ENCODE assay signal across 10 mouse cellular contexts in genomic region chr11:114843818-114844463, GRCm38 (mm10). TPM values are rescaled to one million over a fixed set of nuclear protein-coding genes. Genes with fewer than 3 reads are reported as not detected.
DNase-seq lines count a peak whose midpoint lies in the region; ATAC-seq and TF ChIP-seq lines count a peak whose summit lies in the region.
"Had no signal": no experiment of that assay in that cellular context is flagged by ENCODE, and none has a peak within 500 bp of the region (broad histone marks: within the 10 kb centered on the region; RNA-seq: fewer than 3 reads in every experiment).

No protein-coding gene starts in this region.

- ATAC-seq in lung, embryonic 14.5 days (ENCODE audit: insufficient read depth), result peak; percentile 76
- ATAC-seq in forebrain, postnatal 0 days, result peak; percentile 12; the same call in 1 of the 2 replicates
- ATAC-seq in hindbrain, postnatal 0 days, result peak; percentile 45; the same call in 1 of the 2 replicates
- peak; percentile 41; the same call in 1 of the 2 replicates for ATAC-seq in neural tube, embryonic 12.5 days (ENCODE audit: low FRiP score, low read depth)

- H3K4me1 ChIP-seq in lung, embryonic 14.5 days (ENCODE audit: insufficient read depth), result peaks cover 6% of the 10 kb centered on the region; the same call in 1 of the 2 replicates
- H3K4me1 ChIP-seq in forebrain, postnatal 0 days (ENCODE audit: insufficient read depth), result no peaks in the 10 kb centered on the region
- no peaks in the 10 kb centered on the region for H3K4me1 ChIP-seq in hindbrain, postnatal 0 days (ENCODE audit: insufficient read depth, low read length)
- peaks cover 12% of the 10 kb centered on the region for H3K4me1 ChIP-seq in neural tube, embryonic 12.5 days

- no peak for TF ChIP-seq CTCF in lung, embryonic 14.5 days (IDR thresholded peaks at IDR 0.05; ENCODE audit: low read depth)
- TF ChIP-seq CTCF in forebrain, postnatal 0 days (IDR thresholded peaks at IDR 0.05; ENCODE audit: low read depth), result no peak
- TF ChIP-seq CTCF in hindbrain, postnatal 0 days (IDR thresholded peaks at IDR 0.05; ENCODE audit: low read depth), result no peak

- 9% methylated on average over 8 of the region's 8 CpGs for WGBS in lung, embryonic 14.5 days
- 11% methylated on average over 8 of the region's 8 CpGs for WGBS in forebrain, postnatal 0 days
- WGBS in hindbrain, postnatal 0 days, result 12% methylated on average over 8 of the region's 8 CpGs
- WGBS in neural tube, embryonic 12.5 days, result 5% methylated on average over 8 of the region's 8 CpGs

- peak; percentile 62 for DNase-seq in lung, embryonic 14.5 days
- DNase-seq in lung, postnatal 36 days, result no peak
- no peak for DNase-seq in forebrain, postnatal 0 days
- no peak for DNase-seq in hindbrain, postnatal 0 days (ENCODE audit: low spot score)
- no peak for DNase-seq in layer of hippocampus, adult 9-10 months (ENCODE audit: low spot score)
- DNase-seq in right cerebral cortex, postnatal 4 days, result no peak
- DNase-seq in left cerebral cortex, adult 9 months (ENCODE audit: low spot score in 2 of 2), result no peak

- H3K4me3 ChIP-seq in lung, embryonic 14.5 days (ENCODE audit: low read depth, low read length), result no peak overlapping the region
- no peak overlapping the region for H3K4me3 ChIP-seq in forebrain, postnatal 0 days (ENCODE audit: low read depth, low read length)
- H3K4me3 ChIP-seq in hindbrain, postnatal 0 days (ENCODE audit: low read length), result no peak overlapping the region
- H3K4me3 ChIP-seq in neural tube, embryonic 12.5 days, result no peak overlapping the region
- H3K4me3 ChIP-seq: stomach, embryonic 15.5 days had no signal

- H3K36me3 ChIP-seq in lung, embryonic 14.5 days (ENCODE audit: insufficient read depth), result no peaks in the 10 kb centered on the region
- H3K36me3 ChIP-seq in forebrain, postnatal 0 days (ENCODE audit: insufficient read depth), result no peaks in the 10 kb centered on the region
- no peaks in the 10 kb centered on the region for H3K36me3 ChIP-seq in hindbrain, postnatal 0 days (ENCODE audit: insufficient read depth, low read length)
- H3K36me3 ChIP-seq in neural tube, embryonic 12.5 days, result no peaks in the 10 kb centered on the region
- H3K36me3 ChIP-seq: stomach, embryonic 15.5 days had no signal

- 0 out of 2 replicates have a peak overlapping the region, but pooled peaks have one; percentile 7 for H3K4me2 ChIP-seq in lung, embryonic 14.5 days
- no peak overlapping the region for H3K4me2 ChIP-seq in forebrain, postnatal 0 days (ENCODE audit: low read depth)
- H3K4me2 ChIP-seq in hindbrain, postnatal 0 days (ENCODE audit: low read depth, low read length), result no peak overlapping the region
- 0 out of 2 replicates have a peak overlapping the region, but pooled peaks have one; percentile 7 for H3K4me2 ChIP-seq in neural tube, embryonic 12.5 days (replicated peaks)
- H3K4me2 ChIP-seq: stomach, embryonic 15.5 days had no signal

- no peaks in the 10 kb centered on the region for H3K27me3 ChIP-seq in lung, embryonic 14.5 days (ENCODE audit: insufficient read depth, low read length)
- H3K27me3 ChIP-seq in forebrain, postnatal 0 days (ENCODE audit: insufficient read depth, low read length), result peaks cover 1% of the 10 kb centered on the region; the same call in 1 of the 2 replicates
- no peaks in the 10 kb centered on the region for H3K27me3 ChIP-seq in hindbrain, postnatal 0 days (ENCODE audit: insufficient read depth, low read length)
- H3K27me3 ChIP-seq in neural tube, embryonic 12.5 days (replicated peaks), result peaks cover 4% of the 10 kb centered on the region
- H3K27me3 ChIP-seq: stomach, embryonic 15.5 days had no signal

- H3K27ac ChIP-seq in lung, embryonic 14.5 days (ENCODE audit: low read depth), result peak overlapping the region; percentile 30; the same call in 1 of the 2 replicates
- H3K27ac ChIP-seq in forebrain, postnatal 0 days (ENCODE audit: low read depth, low read length), result no peak overlapping the region
- no peak overlapping the region for H3K27ac ChIP-seq in hindbrain, postnatal 0 days
- no peak overlapping the region for H3K27ac ChIP-seq in neural tube, embryonic 12.5 days
- H3K27ac ChIP-seq: stomach, embryonic 15.5 days had no signal

- no peaks in the 10 kb centered on the region for H3K9me3 ChIP-seq in lung, embryonic 14.5 days (ENCODE audit: low read depth, low read length)
- no peaks in the 10 kb centered on the region for H3K9me3 ChIP-seq in forebrain, postnatal 0 days (ENCODE audit: low read length)
- no peaks in the 10 kb centered on the region for H3K9me3 ChIP-seq in hindbrain, postnatal 0 days (ENCODE audit: low read length)
- H3K9me3 ChIP-seq in neural tube, embryonic 12.5 days, result 0 out of 2 replicates have a peak, but pooled peaks cover 5% of the 10 kb centered on the region
- H3K9me3 ChIP-seq: stomach, embryonic 15.5 days had no signal

- H3K9ac ChIP-seq in lung, embryonic 14.5 days, result peak overlapping the region; percentile 9; the same call in 1 of the 2 replicates
- H3K9ac ChIP-seq in forebrain, postnatal 0 days, result no peak overlapping the region
- no peak overlapping the region for H3K9ac ChIP-seq in hindbrain, postnatal 0 days (replicated peaks; ENCODE audit: low read length)
- H3K9ac ChIP-seq in neural tube, embryonic 12.5 days, result 0 out of 2 replicates have a peak overlapping the region, but pooled peaks have one; percentile 17
- H3K9ac ChIP-seq: stomach, embryonic 15.5 days had no signal

RNA-seq across cellular contexts. Expression of gene Gprc5c, which starts 7.0 kb away (rescaled TPM):
- 34.7 and 39.2 TPM in 2 replicates for polyA plus RNA-seq in lung, embryonic 14.5 days (2014; fragmentation: Nextera tagmentation; extraction: Ambion mirVana)
- total RNA-seq in forebrain, postnatal 0 days (2014; rRNA removed), result 4.4 and 7.9 TPM in 2 replicates
- polyA plus RNA-seq in forebrain, postnatal 0 days (2015; fragmentation: Nextera tagmentation; extraction: Ambion mirVana), result 5.5 and 5.8 TPM in 2 replicates
- total RNA-seq in hindbrain, postnatal 0 days (2014; rRNA removed), result 12.8 and 14.1 TPM in 2 replicates
- 7.5 and 7.8 TPM in 2 replicates for polyA plus RNA-seq in hindbrain, postnatal 0 days (2015; fragmentation: Nextera tagmentation; extraction: Ambion mirVana)
- 21.6 and 23.9 TPM in 2 replicates for polyA plus RNA-seq in neural tube, embryonic 12.5 days (2016; fragmentation: Nextera tagmentation; extraction: Ambion mirVana)

RNA-seq across cellular contexts. Expression of gene Gpr142, which starts 45.2 kb away (rescaled TPM):
- polyA plus RNA-seq in lung, embryonic 14.5 days (2014; fragmentation: Nextera tagmentation; extraction: Ambion mirVana), result 0.28 TPM in 1 of 2 replicates, not detected in the other
- not detected in 2 replicates for total RNA-seq in forebrain, postnatal 0 days (2014; rRNA removed)
- polyA plus RNA-seq in forebrain, postnatal 0 days (2015; fragmentation: Nextera tagmentation; extraction: Ambion mirVana), result not detected in 2 replicates
- total RNA-seq in hindbrain, postnatal 0 days (2014; rRNA removed), result 0.58 TPM in 1 of 2 replicates, not detected in the other
- not detected in 2 replicates for polyA plus RNA-seq in hindbrain, postnatal 0 days (2015; fragmentation: Nextera tagmentation; extraction: Ambion mirVana)
- not detected in 2 replicates for polyA plus RNA-seq in neural tube, embryonic 12.5 days (2016; fragmentation: Nextera tagmentation; extraction: Ambion mirVana)
- total RNA-seq: heart, postnatal 36 days had no signal

RNA-seq across cellular contexts. Expression of gene Cd300a, which starts 45.9 kb away (rescaled TPM):
- polyA plus RNA-seq in lung, embryonic 14.5 days (2014; fragmentation: Nextera tagmentation; extraction: Ambion mirVana), result 0.75 and 1.7 TPM in 2 replicates
- total RNA-seq in forebrain, postnatal 0 days (2014; rRNA removed), result 0.86 and 1.0 TPM in 2 replicates
- polyA plus RNA-seq in forebrain, postnatal 0 days (2015; fragmentation: Nextera tagmentation; extraction: Ambion mirVana), result 1.1 and 1.4 TPM in 2 replicates
- 1.1 and 2.6 TPM in 2 replicates for total RNA-seq in hindbrain, postnatal 0 days (2014; rRNA removed)
- 1.4 and 1.5 TPM in 2 replicates for polyA plus RNA-seq in hindbrain, postnatal 0 days (2015; fragmentation: Nextera tagmentation; extraction: Ambion mirVana)
- polyA plus RNA-seq in neural tube, embryonic 12.5 days (2016; fragmentation: Nextera tagmentation; extraction: Ambion mirVana), result 0.74 and 0.87 TPM in 2 replicates

RNA-seq across cellular contexts. Expression of gene Btbd17, which starts 48.2 kb away (rescaled TPM):
- 0.65 and 1.3 TPM in 2 replicates for polyA plus RNA-seq in lung, embryonic 14.5 days (2014; fragmentation: Nextera tagmentation; extraction: Ambion mirVana)
- total RNA-seq in forebrain, postnatal 0 days (2014; rRNA removed), result 28.2 and 29.1 TPM in 2 replicates
- 12.0 and 20.1 TPM in 2 replicates for polyA plus RNA-seq in forebrain, postnatal 0 days (2015; fragmentation: Nextera tagmentation; extraction: Ambion mirVana)
- 84.6 and 94.0 TPM in 2 replicates for total RNA-seq in hindbrain, postnatal 0 days (2014; rRNA removed)
- 30.4 and 31.1 TPM in 2 replicates for polyA plus RNA-seq in hindbrain, postnatal 0 days (2015; fragmentation: Nextera tagmentation; extraction: Ambion mirVana)
- polyA plus RNA-seq in neural tube, embryonic 12.5 days (2016; fragmentation: Nextera tagmentation; extraction: Ambion mirVana), result 48.5 and 51.2 TPM in 2 replicates
- total RNA-seq: heart, postnatal 36 days had no signal

Comparison
In these comparisons a context has a peak if more than half of its experiments do, and no peak if none do; other contexts are left out.
1. ATAC-seq: peak in every context shown above with its lines; median percentile 76 in lung, embryonic 14.5 days; 45 in hindbrain, postnatal 0 days; 41 in neural tube, embryonic 12.5 days; 12 in forebrain, postnatal 0 days.
2. H3K4me2 ChIP-seq: peak in lung, embryonic 14.5 days (single experiment) and neural tube, embryonic 12.5 days (single experiment); none in forebrain, postnatal 0 days (single experiment) and hindbrain, postnatal 0 days (single experiment).
3. H3K9ac ChIP-seq: peak in lung, embryonic 14.5 days (single experiment) and neural tube, embryonic 12.5 days (single experiment); none in forebrain, postnatal 0 days (single experiment) and hindbrain, postnatal 0 days (single experiment).